In genomic region chr14:19925157-19925556, GRCm38 (mm10) we compare ENCODE assay signal across 21 mouse cellular contexts. TPM values are rescaled to one million over a fixed set of nuclear protein-coding genes. Genes with fewer than 3 reads are reported as not detected.
DNase-seq lines count a peak whose midpoint lies in the region; ATAC-seq and TF ChIP-seq lines count a peak whose summit lies in the region.
"Had no signal": no experiment of that assay in that cellular context is flagged by ENCODE, and none has a peak within 500 bp of the region (broad histone marks: within the 10 kb centered on the region; RNA-seq: fewer than 3 reads in every experiment).

No protein-coding gene starts in this region.

- peaks cover 58% of the 10 kb centered on the region for H3K4me1 ChIP-seq in forebrain, embryonic 12.5 days
- peaks cover 9% of the 10 kb centered on the region; the same call in 1 of the 2 replicates for H3K4me1 ChIP-seq in forebrain, postnatal 0 days (ENCODE audit: insufficient read depth)
- H3K4me1 ChIP-seq in heart, postnatal 0 days (ENCODE audit: control insufficient read depth, insufficient read depth), result peaks cover 40% of the 10 kb centered on the region
- H3K4me1 ChIP-seq in heart, adult 2 months (ENCODE audit: control insufficient read depth, insufficient read depth, low read length), result no peaks in the 10 kb centered on the region
- peaks cover 32% of the 10 kb centered on the region for H3K4me1 ChIP-seq in midbrain, embryonic 11.5 days (ENCODE audit: control insufficient read depth, insufficient read depth, low read length)
- peaks cover 34% of the 10 kb centered on the region for H3K4me1 ChIP-seq in midbrain, embryonic 15.5 days

- H3K9ac ChIP-seq in forebrain, embryonic 12.5 days, result no peak overlapping the region
- H3K9ac ChIP-seq in forebrain, postnatal 0 days, result no peak overlapping the region
- no peak overlapping the region for H3K9ac ChIP-seq in heart, postnatal 0 days (replicated peaks; ENCODE audit: low read depth, low read length)
- no peak overlapping the region for H3K9ac ChIP-seq in heart, adult 2 months (ENCODE audit: low read depth, low read length)
- H3K9ac ChIP-seq in midbrain, embryonic 11.5 days (ENCODE audit: low read length), result no peak overlapping the region
- H3K9ac ChIP-seq in midbrain, embryonic 15.5 days, result no peak overlapping the region
- H3K9ac ChIP-seq: embryonic facial prominence, embryonic 12.5 days; hindbrain, embryonic 15.5 days had no signal

- 40% methylated on average over 6 of the region's 6 CpGs for WGBS in forebrain, embryonic 12.5 days
- WGBS in forebrain, postnatal 0 days, result 44% methylated on average over 6 of the region's 6 CpGs
- 73% methylated on average over 6 of the region's 6 CpGs for WGBS in heart, postnatal 0 days
- 88% methylated on average over 6 of the region's 6 CpGs for WGBS in heart, adult 2 months
- 22% methylated on average over 6 of the region's 6 CpGs for WGBS in midbrain, embryonic 11.5 days
- WGBS in midbrain, embryonic 15.5 days, result 19% methylated on average over 6 of the region's 6 CpGs

- intact Hi-C loops in heart, adult 2 months (cut with DNase I), result no loop called here

- no peak for DNase-seq in forebrain, postnatal 0 days
- no peak for DNase-seq in heart, postnatal 0 days (ENCODE audit: low spot score)
- DNase-seq in heart, adult 2 months, result no peak
- no peak for DNase-seq in midbrain, embryonic 11.5 days (ENCODE audit: low spot score, missing footprints)
- DNase-seq in kidney, postnatal 36 days, result no peak
- no peak for DNase-seq in lung, postnatal 10 days
- DNase-seq: adrenal gland, postnatal 14 days; cerebellum, adult 11-12 months; cerebellum, adult 9-10 months; cerebellum, postnatal 25 days; heart, postnatal 14 days had no signal

- H3K4me3 ChIP-seq in forebrain, embryonic 12.5 days (replicated peaks), result no peak overlapping the region
- no peak overlapping the region for H3K4me3 ChIP-seq in forebrain, postnatal 0 days (ENCODE audit: low read depth, low read length)
- no peak overlapping the region for H3K4me3 ChIP-seq in heart, postnatal 0 days (ENCODE audit: low read depth, low read length)
- H3K4me3 ChIP-seq in heart, adult 2 months, result no peak overlapping the region
- no peak overlapping the region for H3K4me3 ChIP-seq in midbrain, embryonic 11.5 days (ENCODE audit: low read depth, low read length)
- no peak overlapping the region for H3K4me3 ChIP-seq in midbrain, embryonic 15.5 days
- H3K4me3 ChIP-seq: embryonic facial prominence, embryonic 12.5 days; hindbrain, embryonic 10.5 days; hindbrain, embryonic 15.5 days had no signal

- peaks cover 24% of the 10 kb centered on the region for H3K36me3 ChIP-seq in forebrain, embryonic 12.5 days (replicated peaks)
- H3K36me3 ChIP-seq in forebrain, postnatal 0 days (ENCODE audit: insufficient read depth), result 0 out of 2 replicates have a peak, but pooled peaks cover 7% of the 10 kb centered on the region
- peaks cover 3% of the 10 kb centered on the region; the same call in 1 of the 2 replicates for H3K36me3 ChIP-seq in heart, postnatal 0 days (replicated peaks; ENCODE audit: control insufficient read depth, insufficient read depth, low read length)
- H3K36me3 ChIP-seq in heart, adult 2 months (ENCODE audit: control insufficient read depth, insufficient read depth, low read length), result no peaks in the 10 kb centered on the region
- H3K36me3 ChIP-seq in midbrain, embryonic 11.5 days (ENCODE audit: control insufficient read depth, insufficient read depth, low read length), result peaks cover 2% of the 10 kb centered on the region; the same call in 1 of the 2 replicates
- no peaks in the 10 kb centered on the region for H3K36me3 ChIP-seq in midbrain, embryonic 15.5 days (replicated peaks)
- H3K36me3 ChIP-seq: embryonic facial prominence, embryonic 12.5 days had no signal

- TF ChIP-seq CTCF in forebrain, postnatal 0 days (IDR thresholded peaks at IDR 0.05; ENCODE audit: low read depth), result no peak
- no peak for TF ChIP-seq CTCF in heart, postnatal 0 days (IDR thresholded peaks at IDR 0.05; ENCODE audit: low read depth)
- TF ChIP-seq CTCF in heart, adult 2 months (IDR thresholded peaks at IDR 0.05), result no peak

- peak overlapping the region; percentile 71; the same call in 1 of the 2 replicates for H3K27ac ChIP-seq in forebrain, embryonic 12.5 days
- no peak overlapping the region for H3K27ac ChIP-seq in forebrain, postnatal 0 days (ENCODE audit: low read depth, low read length)
- H3K27ac ChIP-seq in heart, postnatal 0 days (ENCODE audit: low read depth), result 0 out of 2 replicates have a peak overlapping the region, but pooled peaks have one; percentile 28
- H3K27ac ChIP-seq in heart, adult 2 months, result no peak overlapping the region
- peak overlapping the region; percentile 35; the same call in 1 of the 2 replicates for H3K27ac ChIP-seq in midbrain, embryonic 11.5 days (ENCODE audit: low read depth, low read length)
- peak overlapping the region; percentile 22 for H3K27ac ChIP-seq in midbrain, embryonic 15.5 days
- H3K27ac ChIP-seq: embryonic facial prominence, embryonic 12.5 days; hindbrain, embryonic 10.5 days; hindbrain, embryonic 15.5 days had no signal

- H3K9me3 ChIP-seq in forebrain, embryonic 12.5 days, result peaks cover 6% of the 10 kb centered on the region; the same call in 1 of the 2 replicates
- H3K9me3 ChIP-seq in forebrain, postnatal 0 days (ENCODE audit: low read length), result no peaks in the 10 kb centered on the region
- 0 out of 2 replicates have a peak, but pooled peaks cover 4% of the 10 kb centered on the region for H3K9me3 ChIP-seq in heart, postnatal 0 days (replicated peaks; ENCODE audit: control insufficient read depth, low read length)
- peaks cover 6% of the 10 kb centered on the region; the same call in 1 of the 2 replicates for H3K9me3 ChIP-seq in midbrain, embryonic 11.5 days (ENCODE audit: control insufficient read depth, low read length)
- no peaks in the 10 kb centered on the region for H3K9me3 ChIP-seq in midbrain, embryonic 15.5 days
- H3K9me3 ChIP-seq: hindbrain, embryonic 15.5 days had no signal

- no peaks in the 10 kb centered on the region for H3K79me2 ChIP-seq in heart, adult 2 months (replicated peaks; ENCODE audit: control insufficient read depth, insufficient read depth, low read length)

- no peak overlapping the region for H3K4me2 ChIP-seq in forebrain, embryonic 12.5 days
- H3K4me2 ChIP-seq in forebrain, postnatal 0 days (ENCODE audit: low read depth), result no peak overlapping the region
- no peak overlapping the region for H3K4me2 ChIP-seq in heart, postnatal 0 days (ENCODE audit: low read depth, low read length)
- H3K4me2 ChIP-seq in midbrain, embryonic 11.5 days, result no peak overlapping the region
- no peak overlapping the region for H3K4me2 ChIP-seq in midbrain, embryonic 15.5 days
- H3K4me2 ChIP-seq: embryonic facial prominence, embryonic 12.5 days; hindbrain, embryonic 15.5 days had no signal

- no peak for ATAC-seq in forebrain, embryonic 12.5 days (ENCODE audit: low FRiP score)
- ATAC-seq in forebrain, postnatal 0 days, result no peak
- no peak for ATAC-seq in heart, postnatal 0 days (ENCODE audit: insufficient read depth, low read depth)
- no peak for ATAC-seq in midbrain, embryonic 11.5 days (ENCODE audit: low FRiP score)
- ATAC-seq in midbrain, embryonic 15.5 days (replicated peaks), result no peak
- ATAC-seq: activated CD4-positive, CD25-positive, alpha-beta regulatory T cell, adult 4 months; forebrain, embryonic 16.5 days; intestine, embryonic 16.5 days; Patski had no signal

- TF ChIP-seq EP300 in heart, postnatal 0 days (IDR thresholded peaks at IDR 0.05; ENCODE audit: low read depth), result no peak
- no peak for TF ChIP-seq EP300 in heart, adult 2 months (IDR thresholded peaks at IDR 0.05; ENCODE audit: insufficient read depth, low read depth, low read length)

- no peak for TF ChIP-seq POLR2A in heart, adult 2 months (IDR thresholded peaks at IDR 0.05; ENCODE audit: insufficient read depth, low read depth, low read length)

- no peaks in the 10 kb centered on the region for H3K27me3 ChIP-seq in forebrain, embryonic 12.5 days
- no peaks in the 10 kb centered on the region for H3K27me3 ChIP-seq in forebrain, postnatal 0 days (ENCODE audit: insufficient read depth, low read length)
- no peaks in the 10 kb centered on the region for H3K27me3 ChIP-seq in heart, postnatal 0 days (ENCODE audit: control insufficient read depth, insufficient read depth, low read length)
- H3K27me3 ChIP-seq in heart, adult 2 months (ENCODE audit: control insufficient read depth, insufficient read depth, low read length), result no peaks in the 10 kb centered on the region
- no peaks in the 10 kb centered on the region for H3K27me3 ChIP-seq in midbrain, embryonic 11.5 days (ENCODE audit: control insufficient read depth, insufficient read depth, low read length)
- H3K27me3 ChIP-seq in midbrain, embryonic 15.5 days (replicated peaks), result no peaks in the 10 kb centered on the region
- H3K27me3 ChIP-seq: CH12.LX; embryonic facial prominence, embryonic 12.5 days; hindbrain, embryonic 15.5 days had no signal

RNA-seq across cellular contexts. Expression of gene Gng2, which starts 52.3 kb away (rescaled TPM):
- polyA plus RNA-seq in forebrain, embryonic 12.5 days (2016; fragmentation: Nextera tagmentation; extraction: Ambion mirVana), result 187 and 202 TPM in 2 replicates
- 447 and 546 TPM in 2 replicates for total RNA-seq in forebrain, postnatal 0 days (2014; rRNA removed)
- polyA plus RNA-seq in forebrain, postnatal 0 days (2015; fragmentation: Nextera tagmentation; extraction: Ambion mirVana), result 367 and 462 TPM in 2 replicates
- 31.8 and 48.0 TPM in 2 replicates for total RNA-seq in heart, postnatal 0 days (2014; rRNA removed; ENCODE audit: low replicate concordance)
- 47.1 and 56.7 TPM in 2 replicates for polyA plus RNA-seq in heart, postnatal 0 days (2015; fragmentation: Nextera tagmentation; extraction: Ambion mirVana)
- 10 to 100 TPM; 13.0 to 14.9 TPM for total RNA-seq in heart, adult 2 months (2021)
- 11.7 and 19.0 TPM in 2 replicates for polyA plus RNA-seq in heart, adult 2 months (2012; rRNA removed)
- 134 and 152 TPM in 2 replicates for polyA plus RNA-seq in midbrain, embryonic 11.5 days (2014; fragmentation: Nextera tagmentation; extraction: Ambion mirVana)
- 452 and 467 TPM in 2 replicates for polyA plus RNA-seq in midbrain, embryonic 15.5 days (2015; fragmentation: Nextera tagmentation; extraction: Ambion mirVana)

Comparison
In these comparisons a context has a peak if more than half of its experiments do, and no peak if none do; other contexts are left out.
1. H3K27ac ChIP-seq: peak in forebrain, embryonic 12.5 days (single experiment), heart, postnatal 0 days (single experiment), midbrain, embryonic 11.5 days (single experiment) and midbrain, embryonic 15.5 days (single experiment); none in forebrain, postnatal 0 days (single experiment) and heart, adult 2 months (single experiment).